Comparison of ENCODE assay signal across 8 mouse cellular contexts in the genomic region with DNA sequence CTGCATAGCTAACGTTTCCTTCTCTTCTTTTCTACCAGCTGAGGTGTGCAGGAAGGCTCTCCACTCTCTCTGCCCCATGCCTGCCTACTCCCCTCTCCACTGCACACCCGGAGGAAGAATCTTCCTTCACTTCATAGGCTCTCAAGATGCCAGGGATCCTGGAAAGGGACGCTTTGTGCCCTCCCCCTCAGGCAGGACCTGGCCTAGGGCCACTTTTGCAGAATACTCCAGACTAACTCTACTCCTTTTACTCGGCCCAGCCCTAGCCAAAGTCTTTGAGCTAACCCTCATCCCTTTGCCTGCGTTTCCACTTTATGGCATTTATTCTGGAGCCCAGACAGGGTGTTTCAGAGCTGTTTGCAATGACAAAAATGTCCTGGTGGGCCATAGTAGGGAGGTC. TPM values are rescaled to one million over a fixed set of nuclear protein-coding genes. Genes with fewer than 3 reads are reported as not detected.
DNase-seq lines count a peak whose midpoint lies in the region; ATAC-seq lines count a peak whose summit lies in the region.

No protein-coding gene starts in this region.

- H3K4me3 ChIP-seq in lung, embryonic 16.5 days (ENCODE audit: low read length), result peak overlapping the region; percentile 92
- H3K4me3 ChIP-seq in embryonic facial prominence, embryonic 15.5 days (replicated peaks), result peak overlapping the region; percentile 62
- H3K4me3 ChIP-seq in intestine, embryonic 15.5 days (replicated peaks), result peak overlapping the region; percentile 66
- H3K4me3 ChIP-seq in midbrain, embryonic 10.5 days, result peak overlapping the region; percentile 97

- H3K9me3 ChIP-seq in lung, embryonic 16.5 days (ENCODE audit: control insufficient read depth, low read length), result no peaks in the 10 kb centered on the region
- no peaks in the 10 kb centered on the region for H3K9me3 ChIP-seq in embryonic facial prominence, embryonic 15.5 days (replicated peaks)
- no peaks in the 10 kb centered on the region for H3K9me3 ChIP-seq in intestine, embryonic 15.5 days
- H3K9me3 ChIP-seq in midbrain, embryonic 10.5 days (replicated peaks), result no peaks in the 10 kb centered on the region

- H3K36me3 ChIP-seq in lung, embryonic 16.5 days (ENCODE audit: control insufficient read depth, insufficient read depth, low read length), result 0 out of 2 replicates have a peak, but pooled peaks cover 3% of the 10 kb centered on the region
- H3K36me3 ChIP-seq in embryonic facial prominence, embryonic 15.5 days, result peaks cover 23% of the 10 kb centered on the region
- no peaks in the 10 kb centered on the region; the same call in 1 of the 2 replicates for H3K36me3 ChIP-seq in intestine, embryonic 15.5 days
- H3K36me3 ChIP-seq in midbrain, embryonic 10.5 days, result peaks cover 31% of the 10 kb centered on the region

- peak overlapping the region; percentile 96 for H3K4me2 ChIP-seq in lung, embryonic 16.5 days (ENCODE audit: low read depth, low read length)
- peak overlapping the region; percentile 84 for H3K4me2 ChIP-seq in embryonic facial prominence, embryonic 15.5 days (replicated peaks)
- peak overlapping the region; percentile 79 for H3K4me2 ChIP-seq in intestine, embryonic 15.5 days (replicated peaks)

- H3K27me3 ChIP-seq in lung, embryonic 16.5 days (ENCODE audit: control insufficient read depth, insufficient read depth, low read depth, low read length), result peaks cover 18% of the 10 kb centered on the region
- peaks cover 22% of the 10 kb centered on the region for H3K27me3 ChIP-seq in embryonic facial prominence, embryonic 15.5 days
- 0 out of 2 replicates have a peak, but pooled peaks cover 12% of the 10 kb centered on the region for H3K27me3 ChIP-seq in intestine, embryonic 15.5 days (replicated peaks)
- peaks cover 41% of the 10 kb centered on the region for H3K27me3 ChIP-seq in midbrain, embryonic 10.5 days (ENCODE audit: low read depth, poor library complexity, severe bottlenecking)

- WGBS in lung, embryonic 16.5 days, result 12% methylated on average over 5 of the region's 5 CpGs
- 8% methylated on average over 5 of the region's 5 CpGs for WGBS in embryonic facial prominence, embryonic 15.5 days
- WGBS in intestine, embryonic 15.5 days, result 14% methylated on average over 5 of the region's 5 CpGs
- WGBS in midbrain, embryonic 10.5 days, result 21% methylated on average over 5 of the region's 5 CpGs

- peaks cover 27% of the 10 kb centered on the region for H3K4me1 ChIP-seq in lung, embryonic 16.5 days (replicated peaks; ENCODE audit: control insufficient read depth, insufficient read depth, low read length)
- peaks cover 26% of the 10 kb centered on the region for H3K4me1 ChIP-seq in embryonic facial prominence, embryonic 15.5 days
- H3K4me1 ChIP-seq in intestine, embryonic 15.5 days (replicated peaks), result peaks cover 55% of the 10 kb centered on the region
- peaks cover 63% of the 10 kb centered on the region for H3K4me1 ChIP-seq in midbrain, embryonic 10.5 days

- peak overlapping the region; percentile 99 for H3K27ac ChIP-seq in lung, embryonic 16.5 days (ENCODE audit: low read length)
- peak overlapping the region; percentile 94 for H3K27ac ChIP-seq in embryonic facial prominence, embryonic 15.5 days (replicated peaks)
- H3K27ac ChIP-seq in intestine, embryonic 15.5 days, result peak overlapping the region; percentile 97
- peak overlapping the region; percentile 96 for H3K27ac ChIP-seq in midbrain, embryonic 10.5 days (replicated peaks)

- ATAC-seq in lung, embryonic 16.5 days (ENCODE audit: low read depth), result peak; percentile 12; the same call in 1 of the 2 replicates
- 0 out of 2 replicates have a peak, but pooled peaks have one; percentile 2 for ATAC-seq in embryonic facial prominence, embryonic 15.5 days (ENCODE audit: insufficient number of reproducible peaks, low FRiP score, low TSS enrichment, low read depth)
- ATAC-seq in intestine, embryonic 15.5 days, result peak; percentile 26
- ATAC-seq in granulocyte monocyte progenitor cell, adult 5-6 weeks (replicated peaks; ENCODE audit: poor library complexity, severe bottlenecking), result no peak

- DNase-seq in lung, adult 18-20 months, result no peak
- DNase-seq in midbrain, embryonic 10.5 days (ENCODE audit: low spot score), result no peak
- DNase-seq in embryo, embryonic 9.5 days (ENCODE audit: extremely low spot score), result no peak
- no peak for DNase-seq in adrenal gland, adult 8-10 months

- H3K9ac ChIP-seq in lung, embryonic 16.5 days (ENCODE audit: low read length), result peak overlapping the region; percentile 88
- peak overlapping the region; percentile 48; the same call in 1 of the 2 replicates for H3K9ac ChIP-seq in embryonic facial prominence, embryonic 15.5 days
- H3K9ac ChIP-seq in intestine, embryonic 15.5 days, result peak overlapping the region; percentile 57

RNA-seq across cellular contexts. Expression of a gene that starts 0.5 kb away (rescaled TPM):
- polyA plus RNA-seq in lung, embryonic 16.5 days (2015; fragmentation: Nextera tagmentation; extraction: Ambion mirVana), result 7.0 and 7.2 TPM in 2 replicates
- 13.3 and 15.4 TPM in 2 replicates for polyA plus RNA-seq in embryonic facial prominence, embryonic 15.5 days (2015; fragmentation: Nextera tagmentation; extraction: Ambion mirVana)
- 12.6 and 16.4 TPM in 2 replicates for polyA plus RNA-seq in intestine, embryonic 15.5 days (2015; fragmentation: Nextera tagmentation; extraction: Ambion mirVana)
- 18.4 and 18.7 TPM in 2 replicates for polyA plus RNA-seq in midbrain, embryonic 10.5 days (2016; fragmentation: Nextera tagmentation; extraction: Ambion mirVana)
- total RNA-seq in granulocyte monocyte progenitor cell, adult 5-6 weeks (2014; fragmentation: Nextera tagmentation), result 18.6 and 21.9 TPM in 2 replicates
- total RNA-seq in granulocyte monocyte progenitor cell, adult 5-6 weeks (2017), result 10.0 and 10.1 TPM in 2 replicates
- total RNA-seq in adrenal gland, adult 8-10 months (2022), result 10 to 100 TPM; 12.8 to 16.6 (median 16.0) TPM

RNA-seq across cellular contexts. Expression of a gene that starts 5.3 kb away (rescaled TPM):
- polyA plus RNA-seq in lung, embryonic 16.5 days (2015; fragmentation: Nextera tagmentation; extraction: Ambion mirVana), result 210 and 218 TPM in 2 replicates
- 247 and 255 TPM in 2 replicates for polyA plus RNA-seq in embryonic facial prominence, embryonic 15.5 days (2015; fragmentation: Nextera tagmentation; extraction: Ambion mirVana)
- polyA plus RNA-seq in intestine, embryonic 15.5 days (2015; fragmentation: Nextera tagmentation; extraction: Ambion mirVana), result 765 and 774 TPM in 2 replicates
- polyA plus RNA-seq in midbrain, embryonic 10.5 days (2016; fragmentation: Nextera tagmentation; extraction: Ambion mirVana), result 2,837 and 3,349 TPM in 2 replicates
- 4.2 TPM in 1 of 2 replicates, not detected in the other for total RNA-seq in granulocyte monocyte progenitor cell, adult 5-6 weeks (2014; fragmentation: Nextera tagmentation)
- total RNA-seq in granulocyte monocyte progenitor cell, adult 5-6 weeks (2017), result 0.57 and 1.4 TPM in 2 replicates
- total RNA-seq in adrenal gland, adult 8-10 months (2022), result 100 to 1,000 TPM in 1 of 4 experiments, 10 to 100 TPM in 3; 50.3 to 118 (median 79.5) TPM

RNA-seq across cellular contexts. Expression of a gene that starts 35.6 kb away (rescaled TPM):
- 50.2 and 50.7 TPM in 2 replicates for polyA plus RNA-seq in lung, embryonic 16.5 days (2015; fragmentation: Nextera tagmentation; extraction: Ambion mirVana)
- 65.5 and 66.6 TPM in 2 replicates for polyA plus RNA-seq in embryonic facial prominence, embryonic 15.5 days (2015; fragmentation: Nextera tagmentation; extraction: Ambion mirVana)
- polyA plus RNA-seq in intestine, embryonic 15.5 days (2015; fragmentation: Nextera tagmentation; extraction: Ambion mirVana), result 46.7 and 48.7 TPM in 2 replicates
- polyA plus RNA-seq in midbrain, embryonic 10.5 days (2016; fragmentation: Nextera tagmentation; extraction: Ambion mirVana), result 57.2 and 62.0 TPM in 2 replicates
- 28.0 and 32.0 TPM in 2 replicates for total RNA-seq in granulocyte monocyte progenitor cell, adult 5-6 weeks (2014; fragmentation: Nextera tagmentation)
- 33.3 and 41.2 TPM in 2 replicates for total RNA-seq in granulocyte monocyte progenitor cell, adult 5-6 weeks (2017)
- 10 to 100 TPM; 39.2 to 41.7 (median 40.0) TPM for total RNA-seq in adrenal gland, adult 8-10 months (2022)

RNA-seq across cellular contexts. Expression of a gene that starts 35.6 kb away (rescaled TPM):
- 45.7 and 47.0 TPM in 2 replicates for polyA plus RNA-seq in lung, embryonic 16.5 days (2015; fragmentation: Nextera tagmentation; extraction: Ambion mirVana)
- polyA plus RNA-seq in embryonic facial prominence, embryonic 15.5 days (2015; fragmentation: Nextera tagmentation; extraction: Ambion mirVana), result 52.6 and 55.7 TPM in 2 replicates
- 50.1 and 51.8 TPM in 2 replicates for polyA plus RNA-seq in intestine, embryonic 15.5 days (2015; fragmentation: Nextera tagmentation; extraction: Ambion mirVana)
- polyA plus RNA-seq in midbrain, embryonic 10.5 days (2016; fragmentation: Nextera tagmentation; extraction: Ambion mirVana), result 59.8 and 59.9 TPM in 2 replicates
- total RNA-seq in granulocyte monocyte progenitor cell, adult 5-6 weeks (2014; fragmentation: Nextera tagmentation), result 49.6 and 51.3 TPM in 2 replicates
- total RNA-seq in granulocyte monocyte progenitor cell, adult 5-6 weeks (2017), result 57.2 and 60.9 TPM in 2 replicates
- total RNA-seq in adrenal gland, adult 8-10 months (2022), result 10 to 100 TPM; 65.7 to 82.3 (median 74.3) TPM
